ENCODE assay signal across 30 mouse cellular contexts in genomic region chr11:83634898-83635297, GRCm38 (mm10). TPM values are rescaled to one million over a fixed set of nuclear protein-coding genes. Genes with fewer than 3 reads are reported as not detected.
"Had no signal": no experiment of that assay in that cellular context is flagged by ENCODE, and none has a peak within 500 bp of the region (broad histone marks: within the 10 kb centered on the region; RNA-seq: fewer than 3 reads in every experiment).

No protein-coding gene starts in this region.

- H3K4me2 ChIP-seq: limb, embryonic 13.5 days; liver, embryonic 12.5 days; liver, embryonic 15.5 days; midbrain, embryonic 11.5 days; midbrain, embryonic 15.5 days had no signal

- H3K36me3 ChIP-seq: limb, embryonic 10.5 days; limb, embryonic 13.5 days; liver, embryonic 12.5 days; liver, embryonic 15.5 days; midbrain, embryonic 15.5 days had no signal

- H3K27ac ChIP-seq: limb, embryonic 10.5 days; limb, embryonic 13.5 days; liver, embryonic 12.5 days; liver, embryonic 15.5 days; midbrain, embryonic 15.5 days; stomach, postnatal 0 days had no signal

- H3K4me3 ChIP-seq: limb, embryonic 10.5 days; limb, embryonic 13.5 days; liver, embryonic 12.5 days; liver, embryonic 15.5 days; midbrain, embryonic 15.5 days had no signal

- DNase-seq: kidney, adult 18-20 months; kidney, adult 9 months; kidney, postnatal 14 days; kidney, postnatal 4 days; layer of hippocampus, postnatal 36 days; lung, adult 2 months; lung, postnatal 14 days; lung, postnatal 4 days; right cerebral cortex, adult 18-20 months; thymus, adult 2 months; thymus, postnatal 14 days; thymus, postnatal 4 days had no signal

- ATAC-seq: intestine, embryonic 16.5 days; liver, embryonic 12.5 days; midbrain, embryonic 15.5 days had no signal

- H3K4me1 ChIP-seq: limb, embryonic 10.5 days; limb, embryonic 13.5 days; liver, embryonic 12.5 days; liver, embryonic 15.5 days; midbrain, embryonic 15.5 days had no signal

- H3K9me3 ChIP-seq: limb, embryonic 10.5 days; limb, embryonic 13.5 days; liver, embryonic 12.5 days; liver, embryonic 15.5 days; midbrain, embryonic 15.5 days had no signal

- H3K27me3 ChIP-seq: limb, embryonic 13.5 days; liver, embryonic 12.5 days; liver, embryonic 15.5 days; midbrain, embryonic 15.5 days had no signal

- H3K9ac ChIP-seq: limb, embryonic 13.5 days; liver, embryonic 12.5 days; liver, embryonic 15.5 days; midbrain, embryonic 15.5 days had no signal

RNA-seq across cellular contexts. Expression of gene Rpl9-ps1, which starts 10.5 kb away (rescaled TPM):
- total RNA-seq: layer of hippocampus, adult 18-20 months; layer of hippocampus, postnatal 10 days; layer of hippocampus, postnatal 36 days; left cerebral cortex, adult 8-10 months; left cerebral cortex, postnatal 14 days; megakaryocyte-erythroid progenitor cell, adult 5-6 weeks had no signal
- polyA plus RNA-seq: intestine, embryonic 16.5 days; kidney, embryonic 16.5 days; limb, embryonic 10.5 days; limb, embryonic 13.5 days; liver, embryonic 12.5 days; liver, embryonic 15.5 days; lung, adult 2 months; lung, embryonic 16.5 days; midbrain, embryonic 11.5 days; midbrain, embryonic 15.5 days; neural tube, embryonic 11.5 days; neural tube, embryonic 14.5 days; stomach, embryonic 14.5 days; stomach, postnatal 0 days; thymus, adult 2 months had no signal

RNA-seq across cellular contexts. Expression of gene Ccl3, which starts 14.3 kb away (rescaled TPM):
- total RNA-seq: layer of hippocampus, adult 18-20 months; layer of hippocampus, postnatal 36 days; left cerebral cortex, postnatal 14 days had no signal
- polyA plus RNA-seq: stomach, embryonic 14.5 days had no signal

RNA-seq across cellular contexts. Expression of gene Ccl4, which starts 27.5 kb away (rescaled TPM):
- total RNA-seq: layer of hippocampus, adult 18-20 months; layer of hippocampus, postnatal 10 days; layer of hippocampus, postnatal 36 days; left cerebral cortex, postnatal 14 days had no signal
- polyA plus RNA-seq: lung, embryonic 16.5 days; midbrain, embryonic 11.5 days; midbrain, embryonic 15.5 days had no signal
